Mouse (Mus musculus): ENCODE measurements around the gene Tsc1. TPM values are rescaled to one million over a fixed set of nuclear protein-coding genes. Genes with fewer than 3 reads are reported as not detected.

Gene Tsc1
- total RNA-seq, 2 experiments from 2014 or later: 16.4 to 19.8 TPM

GRCm38 (mm10) chr2:28706787-28707186, 65.8 kb downstream of the Tsc1 start:
- no peak for DNase-seq

GRCm38 (mm10) chr2:28713036-28713435, 72.0 kb downstream of the Tsc1 start:
- DNase-seq: no peak
- intact Hi-C loops (cut with DNase I): no loop called here

More at GRCm38 (mm10) chr2:28706787-28707186, 65.8 kb downstream of the Tsc1 start:
- intact Hi-C loops (cut with DNase I): no loop called here

DNA sequence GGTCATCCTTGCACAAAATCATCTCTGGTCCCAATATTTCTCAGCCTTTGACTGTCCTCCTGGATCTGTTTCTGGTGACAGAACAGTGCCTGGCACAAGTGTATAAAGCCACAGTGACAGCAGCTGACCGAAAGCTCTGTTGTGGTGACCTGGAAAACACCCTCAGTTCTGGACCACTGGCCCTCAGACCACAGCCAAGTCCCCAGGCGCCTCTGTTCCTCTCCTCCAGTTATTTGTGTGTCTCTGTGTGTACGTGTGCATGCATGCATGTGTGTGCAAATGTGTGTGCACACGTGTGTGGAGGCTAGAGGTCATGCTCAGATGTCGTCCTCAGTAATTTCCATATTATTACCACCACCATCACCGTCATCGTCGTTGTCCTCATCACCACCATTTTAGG, 81.4 kb downstream of the Tsc1 start:
- intact Hi-C loops (cut with DNase I): no loop called here
- DNase-seq: no peak

GRCm38 (mm10) chr2:28723912-28724311, 82.9 kb downstream of the Tsc1 start:
- intact Hi-C loops (cut with DNase I): no loop called here
- DNase-seq: no peak

DNA sequence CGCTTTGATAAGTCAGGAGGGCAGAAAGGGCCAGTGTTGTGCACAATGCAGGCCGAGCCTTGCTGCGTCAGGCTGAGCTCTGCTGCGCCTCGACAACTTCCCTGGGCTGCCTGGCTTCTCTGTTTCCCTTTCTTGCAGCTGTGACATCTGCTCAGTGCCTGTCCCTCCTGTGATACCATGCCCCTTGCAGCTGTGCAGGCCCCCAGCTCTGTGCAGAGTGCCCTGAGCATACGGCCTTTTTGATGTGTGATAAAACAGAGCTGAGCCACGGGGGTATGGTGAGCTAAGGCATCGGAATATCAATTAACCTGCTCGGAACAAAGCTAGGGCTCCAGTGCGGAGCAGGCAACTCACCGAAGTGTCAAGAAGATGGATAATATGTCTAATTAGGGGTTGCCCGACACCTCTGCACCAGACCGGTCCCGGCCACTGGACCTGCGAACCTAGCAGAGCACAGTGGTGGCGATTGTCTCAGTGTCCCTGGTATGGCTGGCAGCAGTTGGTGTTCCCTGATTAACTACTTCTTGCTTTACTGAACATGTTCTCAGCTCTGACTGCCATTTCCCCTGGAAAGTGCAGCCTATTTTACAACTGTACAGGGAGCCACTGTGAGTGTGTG, 86.9 kb downstream of the Tsc1 start:
- intact Hi-C loops (cut with DNase I): no loop called here
- DNase-seq: no peak

GRCm38 (mm10) chr2:28730676-28731075, 89.6 kb downstream of the Tsc1 start:
- intact Hi-C loops (cut with DNase I): no loop called here
- DNase-seq: no peak

GRCm38 (mm10) chr2:28737112-28737511, 96.1 kb downstream of the Tsc1 start:
- intact Hi-C loops (cut with DNase I): no loop called here
- peak; percentile 30 to 31 for DNase-seq

DNA sequence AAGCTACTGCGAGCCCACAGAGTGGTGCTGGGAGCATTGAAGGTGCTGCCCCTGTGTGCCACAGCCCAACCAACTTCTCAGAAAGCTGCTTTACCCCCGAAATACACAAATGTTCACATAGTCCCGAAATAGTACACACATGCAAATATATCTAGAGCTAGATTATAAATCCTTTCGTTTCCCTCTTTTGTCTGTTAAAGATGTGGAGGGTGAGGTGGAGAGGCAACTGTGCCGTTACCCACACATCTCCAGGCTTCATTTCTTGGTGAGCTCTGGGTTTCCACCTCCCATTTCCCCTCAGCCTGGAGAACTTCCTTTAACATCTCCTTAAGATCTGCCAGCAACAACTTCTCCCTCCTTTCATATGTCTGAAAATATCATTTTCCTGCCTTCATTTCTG, 99.1 kb downstream of the Tsc1 start:
- DNase-seq: no peak

More for the DNA sequence above, 99.1 kb downstream of the Tsc1 start:
- intact Hi-C loops (cut with DNase I): no loop called here

Small RNA genes within 50 kb of the gene (microRNA-seq; reads per million reads assigned to microRNA genes)
- gene Gm22824 (0 reads per million in 2 experiments), gene Mir3088 (0 to 0.47 reads per million in 2 experiments)

Other genes with a start within 250 kb of the Tsc1 start
- gene Ppp1r26, start 194.4 kb upstream of the Tsc1 start, total RNA-seq (2021): 1 to 10 TPM; 3.1 to 5.0 TPM
- under 1 TPM in 1 of 2 experiments, not detected in 1; 0.34 TPM for gene 1700007K13Rik, start 174.9 kb upstream of the Tsc1 start, total RNA-seq (2021)
- 10 to 100 TPM; 45.1 to 48.3 TPM for gene Mrps2, start 173.2 kb upstream of the Tsc1 start, total RNA-seq (2021)
- gene Gbgt1, start 144.3 kb upstream of the Tsc1 start, total RNA-seq (2021): 1 to 10 TPM; 2.5 to 2.8 TPM
- gene Gm10134, start 135.1 kb upstream of the Tsc1 start, total RNA-seq (2021): 1 to 10 TPM; 1.7 to 2.8 TPM
- gene Ralgds, start 128.1 kb upstream of the Tsc1 start, total RNA-seq (2021): 10 to 100 TPM; 20.6 to 26.6 TPM
- not detected for gene Cel, start 77.8 kb upstream of the Tsc1 start, total RNA-seq (2021)
- 10 to 100 TPM; 14.1 to 15.4 TPM for gene Gtf3c5, start 57.5 kb upstream of the Tsc1 start, total RNA-seq (2021)
- not detected for gene Gfi1b, start 19.2 kb upstream of the Tsc1 start, total RNA-seq (2021)
- not detected for gene Spaca9, start 58.5 kb downstream of the Tsc1 start, total RNA-seq (2021)
- not detected for gene Ak8, start 58.9 kb downstream of the Tsc1 start, total RNA-seq (2021)
- 10 to 100 TPM; 21.9 to 27.2 TPM for gene Gtf3c4, start 199.1 kb downstream of the Tsc1 start, total RNA-seq (2021)
- 1 to 10 TPM; 3.9 to 5.0 TPM for gene Ddx31, start 199.2 kb downstream of the Tsc1 start, total RNA-seq (2021)

Data from heart, postnatal 10 days (tissue).